Mouse (Mus musculus) embryonic facial prominence, embryonic 15.5 days (tissue): ENCODE data around the gene Pkn1. TPM values are rescaled to one million over a fixed set of nuclear protein-coding genes. Genes with fewer than 3 reads are reported as not detected.

Experiments used
- ATAC-seq: fragments of 200-750 bp; cut with Nextera tagmentation; 2 replicates; pipeline ENCODE4 v1.8.0; 2017; ENCODE audit warnings: low read depth, moderate TSS enrichment; ENCODE audit not compliant: insufficient number of reproducible peaks, low FRiP score, low TSS enrichment
- H3K27ac ChIP-seq: fragments of 300-500 bp; sonication (generic); replicated peaks from 2 replicates; pipeline ENCODE4 v1.5.1; 2015; ENCODE audit warnings: mild to moderate bottlenecking, inconsistent platforms
- H3K27me3 ChIP-seq: fragments of 300-500 bp; sonication (generic); 2 replicates; pipeline ENCODE4 v1.6.1; 2015; ENCODE audit warnings: inconsistent platforms
- H3K36me3 ChIP-seq: fragments of 300-500 bp; sonication (generic); 2 replicates; pipeline ENCODE4 v1.6.1; 2015; ENCODE audit warnings: mild to moderate bottlenecking, inconsistent platforms
- H3K4me1 ChIP-seq: fragments of 300-500 bp; sonication (generic); 2 replicates; pipeline ENCODE4 v1.6.1; 2015; ENCODE audit warnings: inconsistent platforms
- H3K4me2 ChIP-seq: fragments of 300-500 bp; sonication (generic); replicated peaks from 2 replicates; pipeline ENCODE4 v1.6.1; 2015; ENCODE audit warnings: mild to moderate bottlenecking, inconsistent platforms
- H3K4me3 ChIP-seq: fragments of 300-500 bp; sonication (generic); replicated peaks from 2 replicates; pipeline ENCODE4 v1.5.1; 2015; ENCODE audit warnings: mild to moderate bottlenecking, inconsistent platforms
- H3K9ac ChIP-seq: fragments of 300-500 bp; sonication (generic); 2 replicates; pipeline ENCODE4 v1.6.1; 2015; ENCODE audit warnings: inconsistent platforms
- H3K9me3 ChIP-seq: fragments of 300-500 bp; sonication (generic); replicated peaks from 2 replicates; pipeline ENCODE4 v1.6.1; 2016; ENCODE audit warnings: inconsistent platforms
- WGBS: fragments of 180-500 bp; shearing (Covaris S2); methylation state at CpG from one replicate; pipeline ENCODE4 v1.1.7; 2015; 5-methylcytosine and 5-hydroxymethylcytosine counted together
- microRNA-seq: library from miRNA; unstranded; fragments of <30 nt; microRNA quantifications from one replicate; pipeline ENCODE4, GENCODE M21; 2016; ENCODE audit warnings: borderline number of aligned reads
- polyA plus RNA-seq: library from polyadenylated mRNA; unstranded; fragments of >200 nt; fragmentation: Nextera tagmentation; extraction: Ambion mirVana; gene quantifications from 2 replicates; pipeline ENCODE4 v1.2.1, GENCODE M21; 2015

Pkn1 gene
- polyA plus RNA-seq, 1 experiment from 2014 or later, result 23.7 TPM

GRCm38 (mm10) chr8:83619568-83620285 lies 79.3 kb downstream of the Pkn1 start:
- H3K36me3 ChIP-seq, result no peaks in the 10 kb centered on the region
- H3K27me3 ChIP-seq, result no peaks in the 10 kb centered on the region
- H3K4me3 ChIP-seq, result no peak overlapping the region
- ATAC-seq, result no peak; the same call in 1 of the 2 replicates
- H3K9ac ChIP-seq, result no peak overlapping the region
- 0 out of 2 replicates have a peak overlapping the region, but pooled peaks have one; percentile 2 for H3K4me2 ChIP-seq
- H3K4me1 ChIP-seq, result peaks cover 11% of the 10 kb centered on the region; the same call in 1 of the 2 replicates
- no peaks in the 10 kb centered on the region for H3K9me3 ChIP-seq
- peak overlapping the region; percentile 82 for H3K27ac ChIP-seq
- WGBS, result 74% methylated on average over 9 of the region's 9 CpGs

GRCm38 (mm10) chr8:83618566-83618965 lies 80.4 kb downstream of the Pkn1 start:
- H3K4me1 ChIP-seq, result peaks cover 11% of the 10 kb centered on the region; the same call in 1 of the 2 replicates
- H3K27ac ChIP-seq, result no peak overlapping the region
- no peaks in the 10 kb centered on the region for H3K27me3 ChIP-seq
- 96% methylated on average over 2 of the region's 2 CpGs for WGBS
- H3K36me3 ChIP-seq, result peaks cover 3% of the 10 kb centered on the region
- H3K4me3 ChIP-seq, result no peak overlapping the region
- no peak overlapping the region for H3K9ac ChIP-seq
- no peaks in the 10 kb centered on the region for H3K9me3 ChIP-seq
- H3K4me2 ChIP-seq, result no peak overlapping the region
- no peak for ATAC-seq

GRCm38 (mm10) chr8:83617111-83617510 lies 81.9 kb downstream of the Pkn1 start:
- H3K36me3 ChIP-seq, result peaks cover 18% of the 10 kb centered on the region

GRCm38 (mm10) chr8:83616625-83617024 lies 82.4 kb downstream of the Pkn1 start:
- H3K27me3 ChIP-seq, result no peaks in the 10 kb centered on the region
- no peak for ATAC-seq

More at GRCm38 (mm10) chr8:83617111-83617510, 81.9 kb downstream of the Pkn1 start:
- no peak overlapping the region for H3K4me3 ChIP-seq
- H3K9me3 ChIP-seq, result no peaks in the 10 kb centered on the region
- H3K4me1 ChIP-seq, result peaks cover 6% of the 10 kb centered on the region; the same call in 1 of the 2 replicates
- no peaks in the 10 kb centered on the region for H3K27me3 ChIP-seq
- no peak for ATAC-seq
- 88% methylated on average over 2 of the region's 2 CpGs for WGBS
- H3K27ac ChIP-seq, result no peak overlapping the region
- H3K4me2 ChIP-seq, result no peak overlapping the region
- H3K9ac ChIP-seq, result no peak overlapping the region

More at GRCm38 (mm10) chr8:83616625-83617024, 82.4 kb downstream of the Pkn1 start:
- H3K4me2 ChIP-seq, result no peak overlapping the region
- H3K4me1 ChIP-seq, result peaks cover 1% of the 10 kb centered on the region; the same call in 1 of the 2 replicates
- H3K4me3 ChIP-seq, result no peak overlapping the region
- H3K36me3 ChIP-seq, result peaks cover 23% of the 10 kb centered on the region
- no peak overlapping the region for H3K27ac ChIP-seq
- no peak overlapping the region for H3K9ac ChIP-seq
- no peaks in the 10 kb centered on the region for H3K9me3 ChIP-seq

Small RNA genes lying within 50 kb of the gene (microRNA-seq; reads per million reads assigned to microRNA genes)
- gene Mir1668, result not detected

Other genes starting within 250 kb of the Pkn1 start
- gene Scoc, start 240.8 kb downstream of the Pkn1 start, polyA plus RNA-seq, result 99.0 and 103 TPM in 2 replicates
- gene Olfr370, start 163.4 kb downstream of the Pkn1 start, polyA plus RNA-seq, result 0.14 and 0.36 TPM in 2 replicates
- 285 and 288 TPM in 2 replicates for gene Ndufb7, start 132.5 kb downstream of the Pkn1 start, polyA plus RNA-seq
- gene Tecr, start 91.2 kb downstream of the Pkn1 start, polyA plus RNA-seq, result 540 and 549 TPM in 2 replicates
- gene Dnajb1, start 91.0 kb downstream of the Pkn1 start, polyA plus RNA-seq, result 75.2 and 76.6 TPM in 2 replicates
- 180 and 192 TPM in 2 replicates for gene Gipc1, start 46.5 kb downstream of the Pkn1 start, polyA plus RNA-seq
- gene Ptger1, start 32.5 kb downstream of the Pkn1 start, polyA plus RNA-seq, result 1.2 and 1.4 TPM in 2 replicates
- 132 and 134 TPM in 2 replicates for gene Ddx39, start 16.0 kb upstream of the Pkn1 start, polyA plus RNA-seq
- gene Adgre5, start 42.1 kb upstream of the Pkn1 start, polyA plus RNA-seq, result 44.3 and 50.1 TPM in 2 replicates
- 22.8 and 23.2 TPM in 2 replicates for gene Adgrl1, start 200.9 kb upstream of the Pkn1 start, polyA plus RNA-seq